Mouse (Mus musculus): Measurements from ENCODE around the gene Ppfia4.
"Not testable (repeated sequence)": the region's sequence is repeated elsewhere in the genome, so short reads cannot be mapped to it uniquely, and the experiment has no call there.

The Ppfia4 gene

GRCm38 (mm10) chr1:134272754-134273250, 59.9 kb downstream of the Ppfia4 start:
- DNase-seq (ENCODE audit: low spot score in 2 of 2), result no peak

GRCm38 (mm10) chr1:134270026-134270425, 62.7 kb downstream of the Ppfia4 start:
- no peak for DNase-seq (ENCODE audit: low spot score in 2 of 2)

GRCm38 (mm10) chr1:134265797-134266196, 66.9 kb downstream of the Ppfia4 start:
- no peak for DNase-seq (ENCODE audit: low spot score in 2 of 2)

- DNase-seq (ENCODE audit: low spot score in 2 of 2), result no peak
These were observed 68.4 kb downstream of the Ppfia4 start for GRCm38 (mm10) chr1:134264341-134264740.

GRCm38 (mm10) chr1:134249681-134250080, 83.0 kb downstream of the Ppfia4 start:
- not testable (repeated sequence) for DNase-seq (ENCODE audit: low spot score in 2 of 2)
